In the genomic region with DNA sequence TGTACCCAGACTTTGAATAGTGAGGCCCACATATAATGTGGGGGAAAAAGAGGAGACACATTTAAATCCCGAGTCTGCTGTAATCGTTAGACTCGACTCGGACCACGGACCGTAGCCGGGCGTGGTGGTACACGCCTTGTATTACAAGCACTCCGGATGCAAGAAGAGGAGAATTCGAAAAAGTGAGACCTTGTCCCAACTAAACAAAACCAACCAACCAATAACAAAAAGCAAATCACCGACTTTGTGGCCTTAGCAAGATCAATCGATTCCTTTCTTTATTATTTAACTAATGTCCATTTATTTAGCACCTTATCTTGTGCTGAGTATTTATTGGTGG, we compare ENCODE assay signal across 9 mouse cellular contexts. TPM values are rescaled to one million over a fixed set of nuclear protein-coding genes. Genes with fewer than 3 reads are reported as not detected.
DNase-seq lines count a peak whose midpoint lies in the region; ATAC-seq and TF ChIP-seq lines count a peak whose summit lies in the region.
"Had no signal": no experiment of that assay in that cellular context is flagged by ENCODE, and none has a peak within 500 bp of the region (broad histone marks: within the 10 kb centered on the region; RNA-seq: fewer than 3 reads in every experiment).

No protein-coding gene starts in this region.

- peak overlapping the region; percentile 99 for H3K9ac ChIP-seq in lung, embryonic 14.5 days
- H3K9ac ChIP-seq in hindbrain, embryonic 15.5 days, result peak overlapping the region; percentile 99

- no peaks in the 10 kb centered on the region for H3K9me3 ChIP-seq in lung, embryonic 14.5 days (ENCODE audit: low read depth, low read length)
- H3K9me3 ChIP-seq in hindbrain, embryonic 15.5 days, result no peaks in the 10 kb centered on the region

- H3K27ac ChIP-seq in lung, embryonic 14.5 days (ENCODE audit: low read depth), result peak overlapping the region; percentile 91
- H3K27ac ChIP-seq in brown adipose tissue, adult 24 weeks (replicated peaks; ENCODE audit: low read depth, low read length), result peak overlapping the region; percentile 51; the same call in 1 of the 2 replicates
- peak overlapping the region; percentile 94 for H3K27ac ChIP-seq in hindbrain, embryonic 15.5 days (replicated peaks)

- TF ChIP-seq CTCF in lung, embryonic 14.5 days (IDR thresholded peaks at IDR 0.05; ENCODE audit: low read depth), result no peak

- peak overlapping the region; percentile 70 for H3K4me2 ChIP-seq in lung, embryonic 14.5 days
- peak overlapping the region; percentile 90 for H3K4me2 ChIP-seq in hindbrain, embryonic 15.5 days

- peaks cover 19% of the 10 kb centered on the region for H3K4me1 ChIP-seq in lung, embryonic 14.5 days (ENCODE audit: insufficient read depth)
- peaks cover 16% of the 10 kb centered on the region for H3K4me1 ChIP-seq in brown adipose tissue, adult 24 weeks (ENCODE audit: control insufficient read depth, insufficient read depth, insufficient read length, low read length)
- H3K4me1 ChIP-seq in hindbrain, embryonic 15.5 days (replicated peaks), result peaks cover 41% of the 10 kb centered on the region

- no peak for ATAC-seq in lung, embryonic 14.5 days (ENCODE audit: insufficient read depth)
- no peak for ATAC-seq in hindbrain, embryonic 15.5 days (ENCODE audit: low FRiP score, low read depth)

- under 1% methylated on average over 13 of the region's 13 CpGs for WGBS in lung, embryonic 14.5 days
- WGBS in hindbrain, embryonic 15.5 days, result 1% methylated on average over 13 of the region's 13 CpGs

- H3K4me3 ChIP-seq in lung, embryonic 14.5 days (ENCODE audit: low read depth, low read length), result peak overlapping the region; percentile 100
- H3K4me3 ChIP-seq in brown adipose tissue, adult 24 weeks (ENCODE audit: insufficient read depth, low read depth, low read length), result peak overlapping the region; percentile 87
- H3K4me3 ChIP-seq in hindbrain, embryonic 15.5 days, result peak overlapping the region; percentile 98

- H3K27me3 ChIP-seq in lung, embryonic 14.5 days (ENCODE audit: insufficient read depth, low read length), result no peaks in the 10 kb centered on the region
- no peaks in the 10 kb centered on the region for H3K27me3 ChIP-seq in hindbrain, embryonic 15.5 days

- peaks cover 49% of the 10 kb centered on the region for H3K36me3 ChIP-seq in lung, embryonic 14.5 days (ENCODE audit: insufficient read depth)
- peaks cover 37% of the 10 kb centered on the region for H3K36me3 ChIP-seq in hindbrain, embryonic 15.5 days

- peak; percentile 39 for DNase-seq in lung, embryonic 14.5 days
- no peak for DNase-seq in lung, postnatal 25 days (ENCODE audit: low spot score)
- DNase-seq in mesoderm, embryonic 11.5 days (ENCODE audit: low read depth, low spot score), result peak; percentile 18
- DNase-seq in cerebellum, adult 8-10 months, result no peak
- DNase-seq in right cerebral cortex, postnatal 4 days, result no peak
- DNase-seq in layer of hippocampus, adult 9-11 months, result no peak

RNA-seq across cellular contexts. Expression of a gene that starts 0.9 kb away (rescaled TPM):
- 153 and 156 TPM in 2 replicates for polyA plus RNA-seq in lung, embryonic 14.5 days (2014; fragmentation: Nextera tagmentation; extraction: Ambion mirVana)
- 68.4 and 68.5 TPM in 2 replicates for polyA plus RNA-seq in brown adipose tissue, adult 24 weeks (2012; ENCODE audit: insufficient read depth, insufficient read length, missing spikeins)
- polyA plus RNA-seq in hindbrain, embryonic 15.5 days (2015; fragmentation: Nextera tagmentation; extraction: Ambion mirVana), result 123 and 132 TPM in 2 replicates

RNA-seq across cellular contexts. Expression of a gene that starts 2.4 kb away (rescaled TPM):
- polyA plus RNA-seq in lung, embryonic 14.5 days (2014; fragmentation: Nextera tagmentation; extraction: Ambion mirVana), result 97.2 and 98.0 TPM in 2 replicates
- polyA plus RNA-seq in brown adipose tissue, adult 24 weeks (2012; ENCODE audit: insufficient read depth, insufficient read length, missing spikeins), result 113 and 117 TPM in 2 replicates
- polyA plus RNA-seq in hindbrain, embryonic 15.5 days (2015; fragmentation: Nextera tagmentation; extraction: Ambion mirVana), result 148 and 159 TPM in 2 replicates

RNA-seq across cellular contexts. Expression of a gene that starts 9.2 kb away (rescaled TPM):
- polyA plus RNA-seq in lung, embryonic 14.5 days (2014; fragmentation: Nextera tagmentation; extraction: Ambion mirVana), result 17.9 and 20.2 TPM in 2 replicates
- polyA plus RNA-seq in brown adipose tissue, adult 24 weeks (2012; ENCODE audit: insufficient read depth, insufficient read length, missing spikeins), result 28.4 and 33.5 TPM in 2 replicates
- polyA plus RNA-seq in hindbrain, embryonic 15.5 days (2015; fragmentation: Nextera tagmentation; extraction: Ambion mirVana), result 56.8 and 63.7 TPM in 2 replicates

RNA-seq across cellular contexts. Expression of a gene that starts 13.2 kb away (rescaled TPM):
- polyA plus RNA-seq in lung, embryonic 14.5 days (2014; fragmentation: Nextera tagmentation; extraction: Ambion mirVana), result not detected in 2 replicates
- not detected in 2 replicates for polyA plus RNA-seq in brown adipose tissue, adult 24 weeks (2012; ENCODE audit: insufficient read depth, insufficient read length, missing spikeins)
- polyA plus RNA-seq in hindbrain, embryonic 15.5 days (2015; fragmentation: Nextera tagmentation; extraction: Ambion mirVana), result 0.08 TPM in 1 of 2 replicates, not detected in the other
- polyA plus RNA-seq: gonadal fat pad, adult 2 months had no signal

RNA-seq across cellular contexts. Expression of a gene that starts 32.4 kb away (rescaled TPM):
- 23.1 and 23.7 TPM in 2 replicates for polyA plus RNA-seq in lung, embryonic 14.5 days (2014; fragmentation: Nextera tagmentation; extraction: Ambion mirVana)
- 3.0 and 4.1 TPM in 2 replicates for polyA plus RNA-seq in brown adipose tissue, adult 24 weeks (2012; ENCODE audit: insufficient read depth, insufficient read length, missing spikeins)
- polyA plus RNA-seq in hindbrain, embryonic 15.5 days (2015; fragmentation: Nextera tagmentation; extraction: Ambion mirVana), result 72.0 and 76.1 TPM in 2 replicates

Comparison
In these comparisons a context has a peak if more than half of its experiments do, and no peak if none do; other contexts are left out.
1. DNase-seq: peak in lung, embryonic 14.5 days (single experiment) and mesoderm, embryonic 11.5 days (single experiment); none in lung, postnatal 25 days (single experiment), cerebellum, adult 8-10 months (single experiment), right cerebral cortex, postnatal 4 days (single experiment) and layer of hippocampus, adult 9-11 months (single experiment).
2. Peak in every context shown above with its lines, with median percentiles within 50 percentile points of each other: H3K27ac ChIP-seq and H3K4me3 ChIP-seq.